Mouse (Mus musculus) C2C12 (cell line): ENCODE measurements around the gene Eral1.
"Not testable (repeated sequence)": the region's sequence is repeated elsewhere in the genome, so short reads cannot be mapped to it uniquely, and the experiment has no call there.

ENCODE experiments used
- CTCF ChIP-seq: IDR thresholded peaks from one replicate; pipeline ENCODE4 v1.5.1; 2011; ENCODE audit not compliant: control insufficient read depth, insufficient read depth, insufficient read length
- FOSL1 ChIP-seq: IDR thresholded peaks from one replicate; pipeline ENCODE4 v1.8.0; 2011; ENCODE audit warnings: mild to moderate bottlenecking, low read length; ENCODE audit not compliant: poor library complexity, insufficient read depth, severe bottlenecking
- MAX ChIP-seq: IDR thresholded peaks from one replicate; pipeline ENCODE4 v1.6.1; 2011; ENCODE audit warnings: mild to moderate bottlenecking, control low read depth
- MYOD1 ChIP-seq: IDR thresholded peaks from one replicate; pipeline ENCODE4 v1.6.1; 2011; ENCODE audit warnings: low read depth; ENCODE audit not compliant: control insufficient read depth, insufficient read length
- USF1 ChIP-seq: IDR thresholded peaks from one replicate; pipeline ENCODE4 v1.6.1; 2011; ENCODE audit warnings: low read depth, mild to moderate bottlenecking, control low read depth, moderate library complexity

DNA sequence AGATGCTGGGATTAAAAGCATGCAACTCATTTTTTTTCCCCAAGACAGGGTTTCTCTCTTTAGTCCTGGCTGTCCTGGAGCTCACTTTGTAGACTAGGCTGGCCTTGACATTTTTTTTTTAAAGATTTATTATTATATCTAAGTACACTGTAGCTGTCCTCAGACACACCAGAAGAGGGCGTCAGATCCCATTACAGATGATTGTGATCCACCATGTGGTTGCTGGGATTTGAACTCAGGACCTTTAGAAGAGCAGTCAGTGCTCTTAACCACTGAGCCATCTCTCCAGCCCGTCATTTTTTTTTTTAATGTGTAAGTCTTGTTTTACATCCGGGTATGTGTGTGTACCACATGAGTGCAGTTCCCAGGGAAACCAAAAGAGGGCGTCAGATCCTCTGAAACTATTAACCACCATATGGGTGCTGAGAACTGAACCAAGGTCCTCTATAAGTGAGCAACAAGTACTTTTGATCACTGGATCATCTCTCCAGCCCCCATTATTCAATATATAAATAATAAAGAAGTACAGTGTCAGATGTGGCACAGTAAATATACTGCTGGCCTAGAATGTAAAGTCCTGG lies 37.8 kb downstream of the Eral1 start:
- not testable (repeated sequence) for TF ChIP-seq CTCF, MAX, USF1, FOSL1, MYOD1
